Mouse (Mus musculus): ENCODE measurements at regions not wholly inside any gene's neighbourhood (a gene's known extent, or its start where the extent isn't known, plus 50 kb on each side); places are given as distances from the start of the nearest gene placed in this dataset.

DNA sequence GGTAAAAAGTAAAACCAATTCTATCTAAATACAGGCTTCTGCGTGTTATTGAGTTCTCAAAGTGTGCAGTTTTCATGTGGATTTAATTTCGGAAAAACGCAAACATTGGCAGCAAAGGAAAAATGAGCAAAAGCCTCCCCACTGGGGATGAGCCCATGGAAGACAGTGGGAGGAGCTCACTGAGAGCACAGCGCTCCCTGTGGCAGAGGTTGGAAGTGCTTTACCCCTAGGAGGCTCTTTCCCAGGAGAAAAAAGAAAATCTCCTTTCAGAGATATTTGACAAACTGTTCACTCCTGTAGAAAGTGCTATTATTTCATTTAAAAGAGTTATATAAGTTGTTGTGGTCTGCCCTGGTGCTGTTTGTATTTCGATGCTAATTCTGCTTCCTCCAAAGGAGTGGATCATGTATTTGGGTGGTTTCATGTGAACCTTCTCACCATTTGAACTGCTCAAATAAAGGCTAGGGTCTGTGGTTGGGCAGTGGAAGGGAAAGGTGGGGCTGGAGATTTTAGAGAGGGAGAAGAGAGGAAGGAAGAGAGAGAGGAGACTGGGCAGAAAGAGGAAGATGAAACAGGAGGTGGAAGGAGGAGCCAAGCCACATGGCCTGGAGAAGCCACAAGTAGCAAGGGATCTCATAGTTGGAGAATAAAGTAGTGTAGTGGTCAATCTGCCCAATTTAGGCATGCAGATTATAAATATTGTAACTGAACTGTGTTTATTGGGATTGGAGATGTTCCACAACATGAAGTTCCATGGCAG is 76.3 kb upstream of the Plppr5 start:
- TF ChIP-seq CTCF (IDR thresholded peaks at IDR 0.05): peak; percentile 22; the same call in 1 of the 2 replicates
- TF ChIP-seq EP300 (IDR thresholded peaks at IDR 0.05): no peak
